Mouse (Mus musculus) spleen, adult 2 months (tissue): ENCODE measurements at regions not wholly inside any gene's neighbourhood (a gene's known extent, or its start where the extent isn't known, plus 50 kb on each side); places are given as distances from the start of the nearest gene placed in this dataset.

ENCODE experiments used
- DNase-seq, 2 experiments: peaks; one replicate each; pipeline versions ENCODE4 v3.0.0 to v3.0.0-alpha.2; 2012 to 2021; ENCODE audit warnings: low spot score in 2 of 2, low read depth in 1 of 2
- H3K27ac ChIP-seq: fragments of 200-500 bp; 2 replicates; pipeline ENCODE4 v1.5.1; 2012; ENCODE audit warnings: low read length, inconsistent platforms; ENCODE audit not compliant: insufficient read depth
- H3K27me3 ChIP-seq: fragments of 200-500 bp; 2 replicates; pipeline ENCODE4 v1.6.1; 2012; ENCODE audit warnings: mild to moderate bottlenecking, moderate library complexity, low read length, inconsistent platforms; ENCODE audit not compliant: control insufficient read depth, insufficient read depth
- H3K36me3 ChIP-seq: fragments of 200-500 bp; 2 replicates; pipeline ENCODE4 v1.6.1; 2012; ENCODE audit warnings: mild to moderate bottlenecking, low read length, inconsistent platforms; ENCODE audit not compliant: control insufficient read depth, insufficient read depth
- H3K4me1 ChIP-seq: fragments of 200-500 bp; 2 replicates; pipeline ENCODE4 v1.6.1; 2011; ENCODE audit warnings: inconsistent platforms; ENCODE audit not compliant: control insufficient read depth, insufficient read depth, insufficient read length
- H3K4me3 ChIP-seq: fragments of 200-500 bp; 2 replicates; pipeline ENCODE4 v1.5.1; 2011; ENCODE audit warnings: mild to moderate bottlenecking, inconsistent platforms; ENCODE audit not compliant: insufficient read depth, insufficient read length; ENCODE audit errors: extremely low read depth
- CTCF ChIP-seq: fragments of 200-500 bp; IDR thresholded peaks from 2 replicates; pipeline ENCODE4 v1.5.1; 2011; ENCODE audit warnings: mild to moderate bottlenecking, inconsistent platforms; ENCODE audit not compliant: insufficient read depth, insufficient read length, insufficient replicate concordance; ENCODE audit errors: extremely low read depth
- POLR2A ChIP-seq: fragments of 200-500 bp; IDR thresholded peaks from 2 replicates; pipeline ENCODE4 v1.6.1; 2011; ENCODE audit warnings: low read depth, low read length, inconsistent platforms
- WGBS: fragments of 180-500 bp; shearing (Covaris S2); methylation state at CpG from one replicate; pipeline ENCODE4 v1.1.7; 2018; 5-methylcytosine and 5-hydroxymethylcytosine counted together

DNA sequence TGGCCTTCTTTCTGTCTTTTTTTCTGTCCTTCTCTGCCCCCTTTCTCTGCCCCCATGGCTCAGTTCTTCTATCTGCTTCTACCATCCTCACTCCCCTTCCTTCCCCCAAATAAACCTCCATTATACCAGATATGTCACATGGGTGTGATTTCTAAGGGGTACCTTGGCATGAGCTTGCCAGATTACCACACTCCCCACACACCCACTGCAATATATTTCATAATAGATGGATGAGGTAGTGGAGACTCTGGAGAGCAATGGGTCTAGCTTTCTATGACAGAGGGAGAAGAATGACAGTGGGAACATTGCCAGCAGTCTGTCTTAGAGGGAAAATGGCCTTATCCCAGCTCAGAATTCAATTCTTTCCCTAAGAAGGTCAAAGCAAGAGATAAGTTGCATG, 461.0 kb downstream of the Plcl1 start:
- H3K4me3 ChIP-seq = no peak overlapping the region

DNA sequence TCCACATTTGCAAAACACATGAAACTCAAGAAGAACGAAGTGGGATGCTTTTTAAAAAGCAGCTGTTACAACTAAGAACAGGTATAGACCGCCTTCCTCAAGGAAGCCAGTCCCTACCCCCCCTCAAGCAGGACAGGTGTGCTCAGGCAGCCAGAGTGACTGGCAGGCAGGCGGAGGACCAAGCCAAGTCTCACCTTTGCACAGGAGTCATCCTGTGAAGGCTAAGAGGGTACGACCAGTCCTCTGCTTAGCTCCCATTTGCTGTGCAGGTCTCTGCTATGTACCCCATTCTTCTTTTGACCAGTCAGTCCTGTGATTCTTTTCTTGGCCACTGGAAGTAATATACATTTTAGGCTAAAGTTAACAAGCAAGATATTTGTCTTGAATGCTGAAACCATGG, 467.9 kb downstream of the Plcl1 start:
- TF ChIP-seq POLR2A (no peak), CTCF (no peak)
- Histone ChIP-seq H3K4me1 (no peaks in the 10 kb centered on the region), H3K27ac (no peak overlapping the region), H3K27me3 (no peaks in the 10 kb centered on the region), H3K36me3 (no peaks in the 10 kb centered on the region), H3K4me3 (no peak overlapping the region)
- no peak for DNase-seq
- 85% methylated on average over 4 of the region's 4 CpGs for WGBS

More for the DNA sequence above, 461.0 kb downstream of the Plcl1 start:
- Histone ChIP-seq H3K27me3 (no peaks in the 10 kb centered on the region), H3K27ac (no peak overlapping the region), H3K36me3 (no peaks in the 10 kb centered on the region), H3K4me1 (no peaks in the 10 kb centered on the region)
- DNase-seq = no peak
- TF ChIP-seq CTCF = no peak
- TF ChIP-seq POLR2A = no peak

- Histone ChIP-seq H3K27me3 (no peaks in the 10 kb centered on the region), H3K4me1 (no peaks in the 10 kb centered on the region), H3K36me3 (no peaks in the 10 kb centered on the region), H3K4me3 (no peak overlapping the region), H3K27ac (no peak overlapping the region)
- WGBS = 20% methylated on average over 7 of the region's 7 CpGs
- peak; percentile 18 to 36 for DNase-seq
- TF ChIP-seq POLR2A (no peak), CTCF (peak; percentile 68; the same call in 1 of the 2 replicates)
Measured at GRCm38 (mm10) chr1:55874143-55874867, 468.6 kb downstream of the Plcl1 start.

- Histone ChIP-seq H3K27me3 (no peaks in the 10 kb centered on the region), H3K4me1 (no peaks in the 10 kb centered on the region), H3K4me3 (no peak overlapping the region), H3K27ac (no peak overlapping the region), H3K36me3 (no peaks in the 10 kb centered on the region)
- WGBS = 88% methylated on average over 4 of the region's 4 CpGs
- TF ChIP-seq CTCF = no peak
- no peak for TF ChIP-seq POLR2A
- DNase-seq = no peak
Measured at GRCm38 (mm10) chr1:55874868-55875144, 469.1 kb downstream of the Plcl1 start.

GRCm38 (mm10) chr1:55884576-55884975, 478.9 kb downstream of the Plcl1 start:
- H3K27me3 ChIP-seq = no peaks in the 10 kb centered on the region
- no peak overlapping the region for H3K4me3 ChIP-seq
- no peaks in the 10 kb centered on the region for H3K4me1 ChIP-seq
- TF ChIP-seq CTCF = no peak
- DNase-seq = no peak
- no peak overlapping the region for H3K27ac ChIP-seq
- no peaks in the 10 kb centered on the region for H3K36me3 ChIP-seq

- Histone ChIP-seq H3K36me3 (no peaks in the 10 kb centered on the region), H3K27ac (no peak overlapping the region), H3K4me3 (no peak overlapping the region), H3K4me1 (no peaks in the 10 kb centered on the region), H3K27me3 (no peaks in the 10 kb centered on the region)
- no peak for DNase-seq
- TF ChIP-seq CTCF = no peak; the same call in 1 of the 2 replicates
- TF ChIP-seq POLR2A = no peak
- 33% methylated on average over 5 of the region's 5 CpGs for WGBS
Measured at GRCm38 (mm10) chr1:55886383-55887070, 480.8 kb downstream of the Plcl1 start.

DNA sequence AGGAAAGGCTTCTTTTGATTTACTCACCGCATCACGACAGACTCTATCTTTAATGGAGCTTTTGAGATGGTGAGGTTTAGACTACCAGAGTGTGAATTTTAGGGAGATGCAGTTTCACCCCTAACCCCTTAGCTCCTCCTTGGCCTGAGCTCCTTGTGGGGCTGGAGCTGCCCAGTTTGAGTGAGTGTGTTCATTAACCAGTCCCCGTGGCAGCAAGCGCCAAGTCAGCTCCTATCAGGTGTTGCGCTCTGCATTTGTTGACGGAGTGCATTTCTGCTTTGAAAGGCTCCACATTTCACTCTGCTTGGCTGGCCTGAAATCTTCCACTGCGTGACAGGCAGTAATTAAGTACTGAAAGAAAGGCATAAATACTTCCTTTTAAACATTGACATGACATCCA, 481.7 kb downstream of the Plcl1 start:
- H3K27me3 ChIP-seq = no peaks in the 10 kb centered on the region
- TF ChIP-seq CTCF (no peak), POLR2A (no peak)
- H3K4me3 ChIP-seq = no peak overlapping the region
- H3K27ac ChIP-seq = no peak overlapping the region
- 75% methylated on average over 7 of the region's 7 CpGs for WGBS
- H3K36me3 ChIP-seq = no peaks in the 10 kb centered on the region
- H3K4me1 ChIP-seq = no peaks in the 10 kb centered on the region
- no peak for DNase-seq
